Mouse (Mus musculus) myocyte (in vitro differentiated cells): Measurements from ENCODE around the gene Sfxn2.

Experiments
- E2F4 ChIP-seq: IDR thresholded peaks from one replicate; pipeline ENCODE4 v1.6.1; 2011; ENCODE audit warnings: mild to moderate bottlenecking, control low read depth, moderate library complexity; ENCODE audit not compliant: insufficient read depth
- MAX ChIP-seq: IDR thresholded peaks from one replicate; pipeline ENCODE4 v1.6.1; 2011; ENCODE audit warnings: low read depth, mild to moderate bottlenecking, control low read depth
- MYOD1 ChIP-seq, 3 experiments: IDR thresholded peaks; one replicate each; pipeline ENCODE4 v1.6.1; 2011; ENCODE audit warnings: control low read depth in 2 of 3, low read depth in 2 of 3, mild to moderate bottlenecking in 2 of 3, moderate library complexity in 1 of 3; ENCODE audit not compliant: insufficient read length in 2 of 3, control insufficient read depth in 1 of 3
- POLR2AphosphoS2 ChIP-seq: IDR thresholded peaks from one replicate; pipeline ENCODE4 v1.6.1; 2011; ENCODE audit warnings: low read depth, control low read depth; ENCODE audit not compliant: insufficient read length

DNA sequence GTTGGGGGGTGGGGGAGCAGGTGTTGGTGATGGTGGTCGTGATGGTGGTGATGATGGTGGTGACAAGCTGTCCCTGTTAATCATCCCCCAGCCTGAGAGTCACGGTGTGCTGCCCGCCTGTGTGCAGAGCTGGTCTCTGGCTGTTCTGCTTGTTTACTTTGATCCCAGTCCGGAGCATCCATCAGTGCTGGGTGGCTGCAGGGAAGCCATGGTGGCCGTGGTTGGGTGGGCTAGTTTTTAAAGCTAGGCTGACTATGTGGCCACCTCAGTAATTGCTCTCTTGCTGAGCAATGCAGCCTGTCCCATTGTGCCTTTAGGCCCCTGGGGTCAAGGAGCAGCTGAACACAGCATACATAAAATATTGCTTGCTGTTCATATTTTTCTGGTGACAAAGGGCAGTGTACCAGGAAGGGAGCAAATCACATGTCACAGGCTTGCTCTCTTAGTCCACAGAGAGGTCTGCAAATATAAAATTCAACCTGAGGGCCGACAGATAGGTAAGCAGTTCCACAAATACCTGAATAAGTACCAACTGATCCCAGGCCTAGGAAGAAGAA lies 38.5 kb upstream of the Sfxn2 start:
- TF ChIP-seq MYOD1 (IDR thresholded peaks at IDR 0.05; ENCODE audit: control insufficient read depth in 1 of 3, insufficient read length in 2 of 3, low read depth in 2 of 3), result no peak
- TF ChIP-seq MAX, result no peak
- TF ChIP-seq POLR2AphosphoS2, result no peak
- TF ChIP-seq E2F4, result no peak
